Mouse (Mus musculus): ENCODE data around the gene Gm6525. TPM values are rescaled to one million over a fixed set of nuclear protein-coding genes. Genes with fewer than 3 reads are reported as not detected.

Gm6525 gene
- 0.85 and 0.99 TPM in 2 replicates for polyA plus RNA-seq (2015; fragmentation: Nextera tagmentation; extraction: Ambion mirVana)

GRCm38 (mm10) chr3:84173581-84174154 lies at the start of gene Gm6525:
Gene Gm6525, plus strand, starts transcription at chr3:84174104.

GRCm38 (mm10) chr3:84155558-84156006 lies 18.3 kb upstream of the Gm6525 start, which contains the start of gene Mnd1:
Gene Mnd1, minus strand, starts transcription at chr3:84155786.

Other genes starting within 250 kb of the Gm6525 start
- gene Tmem131l, start 133.9 kb upstream of the Gm6525 start, polyA plus RNA-seq (2015; fragmentation: Nextera tagmentation; extraction: Ambion mirVana), result 24.5 and 32.9 TPM in 2 replicates
- 21.2 and 23.2 TPM in 2 replicates for gene Mnd1, start 18.3 kb upstream of the Gm6525 start, polyA plus RNA-seq (2015; fragmentation: Nextera tagmentation; extraction: Ambion mirVana)
- 20.7 and 23.3 TPM in 2 replicates for gene Trim2, start 132.8 kb downstream of the Gm6525 start, polyA plus RNA-seq (2015; fragmentation: Nextera tagmentation; extraction: Ambion mirVana)

Data from adrenal gland, postnatal 0 days (tissue).